Mouse (Mus musculus) cerebral cortex, adult 2 months (tissue): ENCODE results near the gene Aunip.

ENCODE experiments used
- WGBS: fragments of 180-500 bp; shearing (Covaris S2); methylation state at CpG from one replicate; pipeline ENCODE4 v1.1.7; 2018; 5-methylcytosine and 5-hydroxymethylcytosine counted together

The Aunip gene

DNA sequence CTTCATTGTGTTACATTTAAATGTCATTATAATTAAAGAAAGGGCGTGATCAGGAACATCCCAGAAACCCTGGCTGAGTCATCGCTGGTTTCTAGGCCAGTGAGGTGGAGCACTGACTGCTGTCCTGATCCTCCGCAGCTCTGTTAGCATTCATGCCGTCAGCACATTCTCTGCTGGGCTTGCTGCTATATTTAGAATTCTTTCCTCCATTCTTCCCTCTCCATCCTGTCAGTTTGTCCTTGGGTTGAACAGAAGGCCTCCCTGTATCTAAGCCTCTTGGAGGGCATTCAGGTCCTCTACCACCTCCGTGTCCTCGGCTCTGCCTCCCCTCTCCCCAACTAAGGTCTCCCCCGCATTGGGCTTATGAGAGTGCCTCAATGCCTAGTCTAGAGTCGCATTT, 6.2 kb downstream of the Aunip start:
- WGBS, result 38% methylated on average over 8 of the region's 8 CpGs

DNA sequence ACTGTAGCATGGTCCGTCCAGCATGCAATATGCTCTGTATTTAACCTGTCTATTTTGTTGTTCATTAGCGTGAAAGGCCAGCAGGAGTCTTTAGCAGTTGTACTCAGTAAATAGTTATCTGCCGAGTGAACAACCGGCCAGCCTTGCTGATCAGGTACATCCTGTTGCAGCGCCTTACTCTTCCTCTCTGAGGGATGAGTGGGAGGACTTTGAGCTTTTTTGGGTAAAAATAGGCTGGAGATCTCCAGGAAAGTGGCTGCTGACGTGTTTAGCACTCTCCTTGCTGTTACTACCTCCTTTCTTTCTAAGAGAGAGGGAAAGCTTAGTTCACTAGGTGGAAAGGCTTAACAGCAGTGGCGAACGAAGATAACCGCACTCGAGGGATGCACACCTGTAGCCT, 6.9 kb downstream of the Aunip start:
- 54% methylated on average over 10 of the region's 10 CpGs for WGBS

GRCm38 (mm10) chr4:134518541-134518940, 7.7 kb downstream of the Aunip start:
- WGBS, result 73% methylated on average over 4 of the region's 4 CpGs

GRCm38 (mm10) chr4:134523447-134523846, 12.6 kb downstream of the Aunip start:
- WGBS, result 97% methylated on average over 4 of the region's 4 CpGs

GRCm38 (mm10) chr4:134525806-134526205, 15.0 kb downstream of the Aunip start:
- 57% methylated on average over 5 of the region's 5 CpGs for WGBS

GRCm38 (mm10) chr4:134526220-134526619, 15.4 kb downstream of the Aunip start:
- WGBS, result 67% methylated on average over 5 of the region's 5 CpGs

- WGBS, result 69% methylated on average over 4 of the region's 4 CpGs
These were observed 22.1 kb downstream of the Aunip start for GRCm38 (mm10) chr4:134532928-134533327.

GRCm38 (mm10) chr4:134533421-134533820, 22.6 kb downstream of the Aunip start:
- 79% methylated on average over 4 of the region's 4 CpGs for WGBS

GRCm38 (mm10) chr4:134534124-134534886, 23.5 kb downstream of the Aunip start:
- under 1% methylated on average over 56 of the region's 57 CpGs for WGBS

GRCm38 (mm10) chr4:134534932-134535786, 24.4 kb downstream of the Aunip start, which contains the start of gene Mtfr1l:
TSS of gene Mtfr1l (minus strand) at chr4:134535387.
- under 1% methylated on average over 68 of the region's 71 CpGs for WGBS

GRCm38 (mm10) chr4:134535787-134536151, 25.0 kb downstream of the Aunip start:
- under 1% methylated on average over 8 of the region's 8 CpGs for WGBS

DNA sequence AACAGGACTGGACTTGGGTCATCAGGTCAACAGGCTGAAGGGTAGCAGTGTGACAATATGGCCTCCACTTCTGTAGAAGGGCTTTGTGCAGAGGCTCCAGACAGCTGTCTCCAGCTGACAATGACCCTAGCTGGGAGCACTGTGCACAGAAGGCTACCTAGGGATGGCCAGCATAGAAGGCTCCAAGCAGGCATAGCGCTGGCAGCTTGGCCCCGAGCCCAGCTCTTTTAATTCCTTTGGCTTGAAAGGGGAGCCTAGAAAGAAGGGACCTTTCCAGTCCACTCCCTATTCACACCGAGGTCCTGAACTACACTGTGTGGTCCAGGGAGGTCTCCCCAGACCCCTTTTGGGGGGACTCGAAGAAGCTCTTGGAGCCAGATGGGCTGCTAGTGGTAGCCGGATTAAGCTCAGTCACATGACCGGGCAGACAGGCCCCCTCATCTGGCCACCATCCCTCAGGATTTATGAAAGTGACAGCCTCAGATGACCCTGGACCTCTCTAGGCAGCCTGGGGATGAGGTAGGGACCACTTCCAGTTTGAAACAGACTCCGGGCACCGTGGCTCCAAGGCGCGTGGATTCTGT, 28.3 kb downstream of the Aunip start:
- WGBS, result 59% methylated on average over 10 of the region's 10 CpGs

- WGBS, result 93% methylated on average over 9 of the region's 9 CpGs
These were observed 31.9 kb downstream of the Aunip start for GRCm38 (mm10) chr4:134542726-134543125.

DNA sequence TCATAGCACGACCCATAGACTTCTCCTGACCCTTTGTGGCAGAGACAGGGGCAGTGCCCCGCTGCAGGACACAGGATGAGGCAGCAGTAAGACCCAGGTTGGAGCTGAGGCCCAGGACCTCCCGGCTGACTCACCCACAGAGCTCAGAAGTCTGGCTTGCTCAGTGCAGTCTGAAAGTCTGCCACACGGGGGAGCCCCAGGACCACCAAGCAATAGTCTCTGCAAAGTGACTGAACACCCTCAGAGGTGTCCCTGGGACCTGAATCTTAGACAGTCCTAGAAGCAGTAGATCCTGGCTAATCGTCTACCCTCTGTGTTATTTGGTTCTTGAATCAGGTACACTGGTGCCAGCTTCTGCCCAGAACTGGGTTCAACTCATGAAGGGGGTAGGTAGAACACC, 32.5 kb downstream of the Aunip start:
- 7% methylated on average over 5 of the region's 5 CpGs for WGBS

DNA sequence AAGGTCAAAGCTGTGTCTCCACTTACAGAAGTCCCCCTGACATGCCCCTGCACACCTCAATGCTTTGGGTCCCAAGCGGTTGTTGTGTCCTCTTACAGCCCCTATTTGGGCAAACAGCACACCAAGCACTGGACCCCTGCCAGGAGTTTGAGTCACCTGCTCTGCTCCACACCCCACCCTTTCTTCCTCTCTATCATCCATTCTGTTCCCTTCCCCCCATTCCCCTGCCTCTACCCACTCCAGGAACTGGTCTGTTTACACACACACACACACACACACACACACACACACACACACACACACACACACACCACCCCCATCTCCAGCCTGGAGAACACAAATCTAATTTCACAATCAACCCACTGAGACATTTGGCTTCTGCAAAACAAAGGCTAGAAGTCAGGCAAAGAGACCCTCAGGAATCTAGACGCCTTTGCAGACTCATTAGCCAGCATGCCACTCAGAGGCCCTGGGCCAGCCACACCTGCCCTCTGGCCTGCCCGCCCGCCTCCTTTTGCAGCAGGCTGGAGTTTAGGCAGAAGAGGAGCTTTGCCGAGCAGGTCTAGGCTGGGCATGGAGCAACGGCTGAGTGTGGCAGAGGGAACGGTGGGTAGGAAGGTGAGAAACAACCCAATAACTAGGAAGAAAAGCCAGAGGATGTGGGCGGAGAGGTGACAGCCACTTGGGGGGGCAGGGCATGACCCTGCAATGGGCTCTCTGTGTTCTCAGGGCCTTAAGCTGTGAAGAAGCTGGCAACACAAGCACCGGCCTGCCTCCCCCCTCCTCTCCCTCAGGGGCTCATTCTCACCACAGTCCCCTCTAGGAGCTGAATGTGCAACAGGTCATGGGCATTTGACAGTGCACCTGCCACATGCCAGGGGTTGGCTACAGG, 36.3 kb downstream of the Aunip start:
- 66% methylated on average over 9 of the region's 9 CpGs for WGBS

DNA sequence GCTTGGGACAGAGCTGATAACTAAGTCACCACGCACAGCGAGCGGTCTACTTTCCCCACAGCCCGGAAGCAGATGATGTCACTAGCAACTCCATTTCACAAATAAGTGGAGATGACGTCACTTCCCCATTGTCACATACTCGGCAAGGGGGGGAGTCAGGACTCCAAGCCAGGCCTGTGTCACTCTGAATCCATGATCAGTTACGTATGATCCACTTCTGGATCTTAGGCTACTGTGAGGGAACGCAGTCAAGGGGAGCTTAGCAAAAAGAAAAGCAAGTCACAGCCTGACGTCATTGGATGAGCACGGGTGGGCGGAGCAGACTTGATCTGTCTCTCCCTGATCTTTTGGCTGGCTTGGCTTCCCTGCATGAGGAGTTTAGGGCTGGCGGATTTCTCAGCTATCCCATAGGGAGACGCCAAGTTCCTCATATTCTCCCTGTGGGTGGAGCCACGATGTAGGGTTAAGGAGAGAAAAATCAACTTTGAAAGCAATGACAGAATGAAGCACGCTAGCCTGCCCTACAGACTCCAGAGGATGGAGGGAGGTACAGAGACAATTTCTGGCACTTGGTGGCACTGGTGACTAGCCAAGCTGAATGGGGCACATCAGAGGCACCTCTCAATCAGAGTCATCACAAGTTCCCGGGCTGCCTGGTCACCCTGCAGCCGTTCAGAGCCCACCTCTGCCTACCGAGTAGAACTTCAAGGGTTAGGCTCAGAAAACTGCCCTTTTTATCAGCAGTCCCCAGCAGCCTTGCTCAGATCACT, 37.6 kb downstream of the Aunip start:
- WGBS, result 48% methylated on average over 18 of the region's 18 CpGs

GRCm38 (mm10) chr4:134549899-134550298, 39.1 kb downstream of the Aunip start:
- WGBS, result 99% methylated on average over 8 of the region's 8 CpGs

- WGBS, result under 1% methylated on average over 59 of the region's 67 CpGs
These were observed 40.9 kb downstream of the Aunip start, which contains the start of gene Selenon for GRCm38 (mm10) chr4:134551494-134552316. TSS of gene Selenon (minus strand) at chr4:134552166.

DNA sequence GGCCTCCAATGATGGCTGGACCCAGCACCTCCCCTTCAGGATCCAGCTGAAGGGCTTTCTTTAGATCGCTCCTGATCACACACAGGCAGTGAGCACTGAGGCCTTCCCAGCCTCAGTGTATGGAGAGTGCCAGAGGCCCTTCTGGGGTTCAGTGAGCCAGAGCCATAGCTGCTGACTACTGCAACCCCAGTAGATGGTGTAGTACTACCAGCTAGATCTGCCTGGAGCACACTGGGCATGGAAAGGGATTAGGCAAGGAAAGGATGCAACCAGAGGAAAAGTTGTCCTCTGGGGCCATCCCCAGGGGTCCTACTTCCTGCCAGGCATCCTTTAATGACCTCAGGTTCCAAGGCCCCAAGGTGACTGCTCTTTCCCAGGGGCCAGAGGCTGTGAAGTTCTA, 42.8 kb downstream of the Aunip start:
- WGBS, result 85% methylated on average over 1 of the region's 1 CpGs
